In genomic region chr10:75822443-75822842, GRCm38 (mm10) we compare ENCODE assay signal across 32 mouse cellular contexts. TPM values are rescaled to one million over a fixed set of nuclear protein-coding genes. Genes with fewer than 3 reads are reported as not detected.
"Had no signal": no experiment of that assay in that cellular context is flagged by ENCODE, and none has a peak within 500 bp of the region (broad histone marks: within the 10 kb centered on the region; RNA-seq: fewer than 3 reads in every experiment).

TSS of gene Gstt4 (minus strand) at chr10:75822543.

- H3K4me3 ChIP-seq: embryonic facial prominence, embryonic 10.5 days; embryonic facial prominence, embryonic 12.5 days; embryonic facial prominence, embryonic 13.5 days; embryonic facial prominence, embryonic 15.5 days; erythroblast, embryonic 14.5 days; forebrain, embryonic 10.5 days; forebrain, embryonic 12.5 days; forebrain, embryonic 13.5 days; forebrain, embryonic 15.5 days; gastrocnemius, adult 2 months; heart, adult 2 months had no signal

- DNase-seq: cerebellum, adult 8-10 months; cerebellum, adult 9-10 months; cerebellum, adult 9-11 months; cerebellum, postnatal 10 days; cerebellum, postnatal 14 days; cerebellum, postnatal 25 days; cerebellum, postnatal 36 days; embryo, embryonic 11 days; forebrain, postnatal 0 days; gastrocnemius, adult 2 months; gastrocnemius, postnatal 10 days; gastrocnemius, postnatal 14 days; gastrocnemius, postnatal 25 days; gastrocnemius, postnatal 36 days; heart, adult 18-20 months; heart, adult 2 months had no signal

- H3K27ac ChIP-seq: embryonic facial prominence, embryonic 10.5 days; embryonic facial prominence, embryonic 12.5 days; embryonic facial prominence, embryonic 13.5 days; embryonic facial prominence, embryonic 15.5 days; forebrain, embryonic 10.5 days; forebrain, embryonic 12.5 days; forebrain, embryonic 13.5 days; forebrain, embryonic 15.5 days; gastrocnemius, adult 2 months; heart, adult 2 months had no signal

- H3K27me3 ChIP-seq: embryonic facial prominence, embryonic 15.5 days; forebrain, embryonic 12.5 days; forebrain, embryonic 15.5 days had no signal

- H3K36me3 ChIP-seq: embryonic facial prominence, embryonic 10.5 days; embryonic facial prominence, embryonic 12.5 days; embryonic facial prominence, embryonic 13.5 days; embryonic facial prominence, embryonic 15.5 days; forebrain, embryonic 10.5 days; forebrain, embryonic 12.5 days; forebrain, embryonic 15.5 days had no signal

- H3K4me1 ChIP-seq: embryonic facial prominence, embryonic 10.5 days; embryonic facial prominence, embryonic 12.5 days; forebrain, embryonic 10.5 days; forebrain, embryonic 12.5 days had no signal

RNA-seq across cellular contexts. Expression of gene Gstt4, which starts in this region (rescaled TPM):
- polyA plus RNA-seq: cortical plate, adult 2 months; embryonic facial prominence, embryonic 10.5 days; embryonic facial prominence, embryonic 11.5 days; embryonic facial prominence, embryonic 12.5 days; embryonic facial prominence, embryonic 13.5 days; embryonic facial prominence, embryonic 14.5 days; embryonic facial prominence, embryonic 15.5 days; erythroblast, embryonic 14.5 days; forebrain, embryonic 10.5 days; forebrain, embryonic 11.5 days; forebrain, embryonic 12.5 days; forebrain, embryonic 13.5 days; forebrain, embryonic 14.5 days; forebrain, embryonic 15.5 days; forebrain, embryonic 16.5 days; forebrain, postnatal 0 days; frontal cortex, adult 2 months had no signal
